Mouse (Mus musculus): ENCODE measurements around the gene Pakap.

DNA sequence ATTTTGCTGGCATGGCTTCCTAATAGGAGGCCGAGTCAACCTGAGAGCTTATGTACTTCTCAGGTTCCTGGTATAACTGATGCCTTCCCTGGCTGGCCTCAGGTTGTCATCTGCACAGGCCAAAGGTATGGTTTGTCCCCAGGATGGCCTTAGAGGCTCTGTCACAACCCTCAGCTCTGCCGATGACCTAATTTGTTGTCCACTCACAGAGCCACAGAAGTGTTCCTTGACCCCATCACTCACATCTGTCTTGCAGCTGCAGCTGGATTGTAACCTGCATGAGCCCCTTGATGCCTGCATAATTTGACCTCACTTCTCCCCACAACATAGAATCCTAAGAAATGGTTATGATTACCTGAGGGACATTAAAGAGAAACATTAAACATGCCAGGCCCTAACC is 56.8 kb downstream of the Pakap start:
- TF ChIP-seq CTCF (IDR thresholded peaks at IDR 0.05; ENCODE audit: control insufficient read depth, insufficient read depth, insufficient read length) (no peak), FOSL1 (IDR thresholded peaks at IDR 0.05; ENCODE audit: insufficient read depth, low read length, poor library complexity, severe bottlenecking) (no peak)
